Mouse (Mus musculus): ENCODE results near the gene Tmem107.

DNA sequence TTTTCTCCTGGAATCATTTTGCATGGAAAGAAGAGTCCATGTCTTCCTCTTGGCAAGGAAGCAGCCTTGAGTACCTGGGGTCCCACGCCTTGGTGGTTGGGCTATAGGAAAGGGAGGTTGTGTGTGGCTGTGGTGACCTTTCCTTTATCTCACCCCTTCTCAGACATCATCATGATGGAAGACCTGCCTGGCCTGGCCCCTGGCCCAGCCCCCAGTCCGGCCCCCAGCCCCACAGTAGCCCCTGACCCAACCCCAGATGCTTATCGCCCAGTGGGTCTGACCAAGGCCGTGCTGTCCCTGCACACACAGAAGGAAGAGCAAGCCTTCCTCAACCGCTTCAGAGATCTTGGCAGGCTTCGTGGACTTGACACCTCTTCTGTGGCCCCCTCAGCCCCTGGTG is 34.6 kb downstream of the Tmem107 start:
- TF ChIP-seq CTCF (IDR thresholded peaks at IDR 0.05; ENCODE audit: borderline replicate concordance, control insufficient read depth, extremely low read depth, insufficient read depth, low read length, poor library complexity) (no peak), POLR2A (IDR thresholded peaks at IDR 0.05; ENCODE audit: control insufficient read depth, extremely low read depth, insufficient read depth, low read length, poor library complexity) (no peak)
